Mouse (Mus musculus): ENCODE results near the gene Msi2. TPM values are rescaled to one million over a fixed set of nuclear protein-coding genes. Genes with fewer than 3 reads are reported as not detected.

Msi2 gene
- total RNA-seq, 2 experiments from 2014 or later, result 178 to 179 TPM

GRCm38 (mm10) chr11:88365914-88366540 lies 352.3 kb downstream of the Msi2 start:
- intact Hi-C loops (cut with DNase I), result no loop called here

DNA sequence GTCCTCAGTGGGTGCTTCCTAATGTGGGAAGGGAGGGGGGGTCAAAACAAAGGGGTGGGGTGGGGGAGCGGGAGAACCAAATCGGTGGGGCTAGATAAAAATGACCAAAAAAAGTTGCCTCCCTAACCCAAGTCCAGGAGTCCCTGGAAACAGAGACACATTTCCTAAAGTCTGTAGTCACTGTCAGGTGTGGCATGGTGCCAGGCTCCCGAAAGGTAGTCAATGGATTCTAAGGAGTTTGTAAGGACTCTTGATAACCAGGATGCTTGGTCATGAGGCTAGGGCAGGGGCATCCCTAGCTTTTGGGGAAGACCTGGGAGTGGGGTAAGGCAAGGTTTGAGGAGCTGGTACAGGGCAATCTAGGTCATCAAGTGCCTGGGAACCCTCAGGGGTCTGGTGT lies 354.1 kb downstream of the Msi2 start:
- intact Hi-C loops (cut with DNase I), result no loop called here

More at GRCm38 (mm10) chr11:88365914-88366540, 352.3 kb downstream of the Msi2 start:
- peak in 1 of 2 experiments; percentile 11 for DNase-seq

GRCm38 (mm10) chr11:88363481-88363880 lies 354.8 kb downstream of the Msi2 start:
- intact Hi-C loops (cut with DNase I), result no loop called here
- DNase-seq, result no peak

More for the DNA sequence above, 354.1 kb downstream of the Msi2 start:
- DNase-seq, result no peak

DNA sequence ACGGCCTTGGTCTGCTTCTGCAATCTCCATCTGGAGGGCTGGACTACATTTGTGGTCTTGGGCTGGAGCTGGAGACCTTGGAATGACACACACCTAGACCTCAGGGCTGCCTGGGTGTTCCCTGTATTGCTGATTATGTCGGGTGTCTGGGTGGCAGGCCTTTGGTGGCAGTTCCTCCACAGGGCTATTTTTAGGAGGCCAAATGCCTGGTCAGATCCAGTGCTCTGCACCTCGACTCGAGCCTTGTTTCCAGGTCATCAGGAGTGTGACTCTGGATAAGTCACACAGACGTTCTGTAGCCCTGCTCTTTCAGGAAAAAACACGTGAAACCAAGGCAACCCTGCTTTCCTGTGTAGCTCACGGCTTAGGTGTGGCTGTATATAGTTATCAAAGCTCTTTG lies 358.6 kb downstream of the Msi2 start:
- DNase-seq, result no peak
- intact Hi-C loops (cut with DNase I), result no loop called here

- intact Hi-C loops (cut with DNase I), result no loop called here
- no peak for DNase-seq
Measured at GRCm38 (mm10) chr11:88357325-88357724, 361.0 kb downstream of the Msi2 start.

DNA sequence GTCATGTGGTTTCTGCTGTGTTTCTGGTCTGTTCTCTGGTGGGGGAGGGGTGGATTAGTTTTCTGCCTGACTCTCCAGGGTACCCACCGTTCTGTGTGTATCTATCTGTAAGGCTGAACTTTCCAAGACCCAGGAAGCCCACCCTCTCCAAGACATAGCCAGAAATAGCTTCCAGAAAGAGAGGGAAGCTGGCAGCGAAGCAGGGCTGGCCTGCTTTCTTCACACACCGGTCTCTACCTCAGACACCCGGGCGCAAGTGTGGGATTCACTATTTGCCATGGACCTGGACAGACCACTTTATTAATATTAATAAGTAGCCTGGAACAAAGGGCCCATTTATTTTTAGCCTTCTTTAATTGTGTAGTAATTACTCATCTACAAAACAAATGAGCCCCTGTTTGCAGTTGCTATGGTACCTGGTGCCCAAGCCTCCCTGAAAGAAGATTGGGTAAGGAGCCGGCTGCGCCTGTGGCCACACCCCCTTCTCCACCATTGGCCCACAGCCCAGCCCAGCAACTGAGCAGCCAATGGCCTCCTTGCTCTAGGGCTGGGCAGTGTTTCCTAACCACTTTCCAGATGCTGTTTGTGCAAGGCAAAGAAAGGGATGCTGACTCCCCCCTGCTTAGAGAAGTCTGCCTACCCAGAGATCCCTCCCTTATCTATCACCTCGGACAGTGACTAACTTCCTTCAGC lies 361.6 kb downstream of the Msi2 start:
- DNase-seq, result no peak
- intact Hi-C loops (cut with DNase I), result no loop called here

GRCm38 (mm10) chr11:88356016-88356415 lies 362.3 kb downstream of the Msi2 start:
- DNase-seq, result peak; percentile 30 to 42
- intact Hi-C loops (cut with DNase I), result no loop called here

- no peak for DNase-seq
- intact Hi-C loops (cut with DNase I), result no loop called here
Measured at GRCm38 (mm10) chr11:88354771-88355170, 363.5 kb downstream of the Msi2 start.

DNA sequence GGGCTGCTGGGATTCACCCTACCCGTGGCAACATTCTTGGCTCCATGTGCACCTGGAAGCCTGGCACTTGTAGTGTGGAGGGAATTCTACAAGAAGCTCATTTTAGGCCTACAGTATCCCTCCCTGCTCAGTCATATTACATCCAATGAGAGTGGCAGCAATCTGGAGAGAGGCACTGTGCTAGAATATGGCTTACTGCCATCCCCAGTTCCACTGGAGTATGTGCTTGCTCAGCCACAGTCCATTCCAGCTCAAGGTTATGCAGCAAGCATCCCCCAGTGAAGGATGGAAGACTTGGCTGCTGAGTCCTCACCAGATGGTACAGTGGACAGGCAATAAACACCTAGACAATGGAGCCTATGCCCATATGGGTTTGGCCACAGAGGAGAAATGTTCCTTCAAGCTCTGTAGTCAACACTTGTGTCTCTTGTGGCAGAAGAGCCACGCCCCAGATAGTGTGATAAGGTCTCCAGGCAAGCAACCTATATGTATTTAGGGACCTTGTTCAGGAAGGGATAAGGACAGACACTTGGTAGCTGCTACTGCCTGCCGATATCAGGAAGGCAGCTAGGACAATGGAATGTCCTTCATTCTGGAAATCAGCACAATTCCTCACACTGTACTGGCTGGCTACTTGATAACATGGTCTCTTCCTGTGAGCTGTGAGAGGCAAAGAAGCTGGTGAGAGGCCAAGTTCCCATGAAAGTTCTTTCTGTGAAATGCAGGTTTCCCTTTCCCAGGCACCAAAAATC lies 366.4 kb downstream of the Msi2 start:
- DNase-seq, result no peak
- intact Hi-C loops (cut with DNase I), result no loop called here

GRCm38 (mm10) chr11:88348690-88349089 lies 369.6 kb downstream of the Msi2 start:
- intact Hi-C loops (cut with DNase I), result no loop called here
- DNase-seq, result no peak

DNA sequence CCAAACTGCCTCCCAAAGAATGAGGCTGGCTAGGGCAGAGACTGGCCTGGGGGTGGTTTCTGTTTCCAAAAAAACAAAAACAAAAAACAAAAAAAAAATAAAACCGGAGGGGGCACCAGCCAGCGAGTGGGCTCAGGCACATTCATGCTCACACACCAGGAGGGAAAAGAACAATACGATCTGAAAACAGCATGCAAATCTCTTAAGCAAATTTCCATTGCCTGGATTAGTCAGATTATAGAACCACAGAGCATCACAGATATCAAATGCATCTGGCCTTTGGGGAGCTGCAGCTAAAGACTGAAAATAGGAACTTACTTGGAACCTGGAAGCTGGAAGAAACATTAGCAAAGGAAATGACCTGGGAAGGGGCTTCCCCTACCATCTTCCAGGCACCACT lies 370.3 kb downstream of the Msi2 start:
- intact Hi-C loops (cut with DNase I), result no loop called here
- DNase-seq, result no peak

GRCm38 (mm10) chr11:88346066-88346465 lies 372.2 kb downstream of the Msi2 start:
- intact Hi-C loops (cut with DNase I), result no loop called here
- no peak for DNase-seq

- no peak for DNase-seq
- intact Hi-C loops (cut with DNase I), result no loop called here
Measured at GRCm38 (mm10) chr11:88337926-88338325, 380.4 kb downstream of the Msi2 start.

- intact Hi-C loops (cut with DNase I), result no loop called here
- no peak for DNase-seq
Measured at GRCm38 (mm10) chr11:88334893-88335292, 383.4 kb downstream of the Msi2 start.

DNA sequence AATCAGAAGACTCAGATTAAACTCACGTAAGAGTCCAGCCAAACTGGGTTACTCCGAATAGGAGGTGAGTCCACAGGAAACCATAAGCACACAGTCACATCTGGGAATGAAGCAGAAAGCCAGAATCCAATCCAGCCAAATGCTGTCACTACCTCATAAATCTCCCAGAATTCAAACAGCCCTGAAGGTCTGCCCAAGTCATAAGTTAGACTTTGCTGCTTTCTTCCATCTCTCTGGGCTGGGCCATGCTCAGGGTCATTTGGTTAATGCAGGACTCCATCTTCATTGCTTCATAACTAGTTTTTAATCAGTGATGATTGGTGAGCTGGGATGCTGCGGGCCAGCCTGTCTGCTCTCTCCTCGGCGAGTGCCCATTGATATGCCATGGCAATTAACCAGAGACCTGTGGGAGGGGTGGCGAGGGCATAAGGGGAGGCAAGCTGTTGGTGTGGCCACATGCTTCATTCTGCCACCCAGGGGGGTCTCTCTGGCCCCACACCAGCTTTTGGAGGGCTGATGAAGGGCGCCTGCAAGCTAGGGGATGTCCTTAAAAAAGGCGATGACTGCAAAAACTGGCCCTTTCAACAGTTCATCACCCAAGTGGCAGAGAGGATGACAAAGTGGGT lies 385.9 kb downstream of the Msi2 start:
- intact Hi-C loops (cut with DNase I), result no loop called here
- DNase-seq, result no peak

DNA sequence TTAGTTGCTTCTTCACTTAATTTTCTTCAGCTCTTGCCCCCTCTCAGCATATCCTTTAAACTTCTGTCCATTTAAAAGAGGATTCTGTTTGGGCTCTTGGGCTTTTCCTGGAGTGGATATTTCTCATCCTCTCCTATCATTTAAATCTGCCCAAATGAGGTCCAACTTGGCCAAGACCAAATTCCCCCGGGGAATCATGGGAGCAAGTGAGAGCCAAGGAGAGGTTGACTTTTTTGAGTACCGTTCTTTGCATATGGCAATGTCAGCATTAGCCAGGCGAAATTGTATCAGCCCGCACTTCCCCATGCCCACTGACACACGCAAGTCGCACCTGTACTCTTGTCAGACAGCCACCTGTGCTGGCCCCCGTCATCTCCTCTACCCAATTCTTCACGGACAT lies 386.6 kb downstream of the Msi2 start:
- DNase-seq, result no peak
- intact Hi-C loops (cut with DNase I), result no loop called here

GRCm38 (mm10) chr11:88330799-88331198 lies 387.5 kb downstream of the Msi2 start:
- intact Hi-C loops (cut with DNase I), result no loop called here
- no peak for DNase-seq

DNA sequence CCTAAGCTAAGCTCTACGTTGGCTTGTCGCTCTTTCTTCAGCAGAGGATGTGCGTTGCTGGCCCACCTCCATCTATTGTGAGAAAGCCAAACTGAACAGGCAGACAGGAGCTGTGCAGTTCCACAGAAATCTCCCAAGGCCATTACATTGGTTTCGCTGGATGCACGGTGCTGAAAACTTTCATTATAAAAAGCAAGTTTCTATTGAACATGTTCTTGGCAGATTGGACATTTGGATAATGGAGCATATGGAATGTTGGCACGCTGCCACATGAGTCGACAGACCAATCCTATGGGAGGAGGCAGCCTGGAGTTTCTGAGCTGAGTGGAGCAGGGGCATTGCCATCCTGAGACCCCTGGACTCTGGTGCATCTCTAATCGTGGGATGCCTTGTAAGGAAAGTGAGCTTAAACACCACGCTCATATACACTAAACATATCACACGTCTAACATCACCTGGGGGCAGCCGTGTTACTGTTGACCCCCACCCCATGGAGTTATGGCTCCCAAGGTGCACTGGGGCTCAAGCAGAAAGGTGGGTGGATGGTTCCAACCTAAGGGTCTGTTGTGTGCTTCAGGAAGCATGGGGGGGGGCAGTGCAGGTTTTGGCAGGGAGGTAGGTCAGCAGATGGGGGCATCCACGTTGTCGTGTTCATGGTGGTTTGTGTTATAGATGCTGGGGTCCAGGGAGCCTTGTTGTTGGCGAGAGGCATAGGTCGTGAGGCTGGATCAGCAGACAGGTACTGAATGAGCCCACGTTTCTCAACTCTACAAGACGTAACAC lies 389.3 kb downstream of the Msi2 start:
- DNase-seq, result no peak
- intact Hi-C loops (cut with DNase I), result no loop called here

DNA sequence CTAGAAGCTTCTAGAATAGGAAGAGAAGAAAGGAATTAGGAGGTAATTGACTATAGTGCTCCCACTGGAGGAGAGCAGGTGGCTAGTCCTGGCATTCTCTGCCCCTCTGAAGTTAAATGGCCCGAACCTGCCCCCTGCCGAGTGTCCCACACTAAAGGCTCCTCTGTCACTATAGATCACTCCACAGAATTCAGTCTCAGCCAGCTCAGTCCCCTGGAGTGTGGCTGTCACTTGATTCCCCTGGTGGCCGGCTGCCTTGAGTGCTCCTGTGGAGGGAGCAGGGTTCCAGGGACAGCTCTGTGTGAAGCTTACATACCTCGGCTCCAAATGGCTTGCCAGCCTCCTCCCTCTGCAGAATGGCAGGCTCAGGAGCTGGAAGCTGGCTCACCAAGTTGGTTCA lies 391.3 kb downstream of the Msi2 start:
- DNase-seq, result peak; percentile 21 to 50
- intact Hi-C loops (cut with DNase I), result no loop called here

DNA sequence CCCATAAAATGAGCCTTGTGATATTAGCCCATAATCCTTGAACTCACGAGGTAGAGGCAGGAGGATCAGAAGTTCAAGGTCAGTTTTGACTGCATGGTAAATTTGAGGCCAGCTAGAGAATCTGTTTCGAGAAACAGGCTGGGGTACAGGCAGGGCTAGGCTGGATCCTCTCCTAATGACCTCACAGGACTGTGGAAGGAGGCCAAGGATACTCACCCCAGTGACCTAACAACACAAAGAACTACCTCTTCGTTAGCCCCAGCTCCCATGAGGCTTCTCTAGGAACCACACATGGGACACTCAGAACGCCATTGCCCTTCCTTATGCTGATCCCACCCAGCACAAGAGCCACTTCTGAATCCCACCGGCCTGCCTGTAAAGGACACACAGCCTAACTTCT lies 399.5 kb downstream of the Msi2 start:
- no peak for DNase-seq
- intact Hi-C loops (cut with DNase I), result no loop called here
